Mouse (Mus musculus) kidney, embryonic 15.5 days (tissue): ENCODE data around the gene Grin2b. TPM values are rescaled to one million over a fixed set of nuclear protein-coding genes. Genes with fewer than 3 reads are reported as not detected.

Source experiments
- ATAC-seq: fragments of 200-750 bp; cut with Nextera tagmentation; replicated peaks from 2 replicates; pipeline ENCODE4 v1.8.0; 2017; ENCODE audit warnings: moderate TSS enrichment; ENCODE audit not compliant: low FRiP score
- H3K27ac ChIP-seq: fragments of 300-500 bp; sonication (generic); 2 replicates; pipeline ENCODE4 v1.5.1; 2015; ENCODE audit warnings: mild to moderate bottlenecking, inconsistent platforms
- H3K27me3 ChIP-seq: fragments of 300-500 bp; sonication (generic); 2 replicates; pipeline ENCODE4 v1.6.1; 2015; ENCODE audit warnings: inconsistent platforms
- H3K36me3 ChIP-seq: fragments of 300-500 bp; sonication (generic); 2 replicates; pipeline ENCODE4 v1.6.1; 2015; ENCODE audit warnings: inconsistent platforms
- H3K4me1 ChIP-seq: fragments of 300-500 bp; sonication (generic); 2 replicates; pipeline ENCODE4 v1.6.1; 2015; ENCODE audit warnings: inconsistent platforms
- H3K4me2 ChIP-seq: fragments of 300-500 bp; sonication (generic); 2 replicates; pipeline ENCODE4 v1.6.1; 2015; ENCODE audit warnings: moderate library complexity, mild to moderate bottlenecking, inconsistent platforms
- H3K4me3 ChIP-seq: fragments of 300-500 bp; sonication (generic); replicated peaks from 2 replicates; pipeline ENCODE4 v1.5.1; 2015; ENCODE audit warnings: mild to moderate bottlenecking, inconsistent platforms
- H3K9ac ChIP-seq: fragments of 300-500 bp; sonication (generic); 2 replicates; pipeline ENCODE4 v1.6.1; 2015; ENCODE audit warnings: mild to moderate bottlenecking, inconsistent platforms
- H3K9me3 ChIP-seq: fragments of 300-500 bp; sonication (generic); replicated peaks from 2 replicates; pipeline ENCODE4 v1.6.1; 2016; ENCODE audit warnings: inconsistent platforms
- WGBS: fragments of 180-500 bp; shearing (Covaris S2); methylation state at CpG from one replicate; pipeline ENCODE4 v1.1.7; 2015; ENCODE audit warnings: mixed read lengths; 5-methylcytosine and 5-hydroxymethylcytosine counted together
- polyA plus RNA-seq: library from polyadenylated mRNA; unstranded; fragments of >200 nt; fragmentation: Nextera tagmentation; extraction: Ambion mirVana; gene quantifications from 2 replicates; pipeline ENCODE4 v1.2.1, GENCODE M21; 2015

Gene Grin2b
- polyA plus RNA-seq, 1 experiment from 2014 or later: 0.08 TPM

- Histone ChIP-seq H3K4me3 (no peak overlapping the region), H3K9me3 (no peaks in the 10 kb centered on the region), H3K27me3 (no peaks in the 10 kb centered on the region), H3K36me3 (no peaks in the 10 kb centered on the region), H3K9ac (no peak overlapping the region), H3K27ac (no peak overlapping the region), H3K4me2 (no peak overlapping the region), H3K4me1 (no peaks in the 10 kb centered on the region)
- ATAC-seq: no peak
- WGBS: 61% methylated on average over 17 of the region's 17 CpGs
Observed at GRCm38 (mm10) chr6:136079991-136080734, 93.1 kb downstream of the Grin2b start.

GRCm38 (mm10) chr6:136072326-136073054 is 100.8 kb downstream of the Grin2b start:
- Histone ChIP-seq H3K27me3 (no peaks in the 10 kb centered on the region), H3K9ac (no peak overlapping the region), H3K36me3 (no peaks in the 10 kb centered on the region), H3K4me2 (no peak overlapping the region), H3K4me3 (no peak overlapping the region), H3K9me3 (no peaks in the 10 kb centered on the region), H3K27ac (no peak overlapping the region), H3K4me1 (no peaks in the 10 kb centered on the region)
- WGBS: 91% methylated on average over 13 of the region's 13 CpGs
- no peak for ATAC-seq

DNA sequence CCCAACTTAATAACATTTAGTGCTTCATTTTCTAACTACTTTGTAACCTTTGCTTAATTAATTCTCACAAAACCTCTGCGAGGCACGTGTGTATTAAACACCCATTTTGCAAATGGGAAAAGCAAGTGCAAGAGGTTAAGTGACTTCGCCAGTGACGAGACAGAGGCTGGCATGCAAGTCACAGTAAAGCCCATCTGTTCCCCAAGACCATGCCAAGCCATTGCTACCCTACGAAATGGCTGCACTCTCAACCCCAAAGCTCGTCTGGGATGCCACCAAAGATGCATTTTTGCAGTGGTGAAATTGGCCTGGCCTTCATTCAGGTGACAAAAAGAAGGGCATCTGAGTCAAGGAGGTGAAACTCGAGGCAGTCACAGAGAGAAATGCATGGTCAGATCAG is 103.2 kb downstream of the Grin2b start:
- WGBS: 87% methylated on average over 7 of the region's 7 CpGs
- Histone ChIP-seq H3K27me3 (no peaks in the 10 kb centered on the region), H3K9me3 (no peaks in the 10 kb centered on the region), H3K36me3 (no peaks in the 10 kb centered on the region), H3K4me3 (no peak overlapping the region), H3K9ac (no peak overlapping the region), H3K4me1 (no peaks in the 10 kb centered on the region), H3K27ac (no peak overlapping the region), H3K4me2 (no peak overlapping the region)
- ATAC-seq: no peak

DNA sequence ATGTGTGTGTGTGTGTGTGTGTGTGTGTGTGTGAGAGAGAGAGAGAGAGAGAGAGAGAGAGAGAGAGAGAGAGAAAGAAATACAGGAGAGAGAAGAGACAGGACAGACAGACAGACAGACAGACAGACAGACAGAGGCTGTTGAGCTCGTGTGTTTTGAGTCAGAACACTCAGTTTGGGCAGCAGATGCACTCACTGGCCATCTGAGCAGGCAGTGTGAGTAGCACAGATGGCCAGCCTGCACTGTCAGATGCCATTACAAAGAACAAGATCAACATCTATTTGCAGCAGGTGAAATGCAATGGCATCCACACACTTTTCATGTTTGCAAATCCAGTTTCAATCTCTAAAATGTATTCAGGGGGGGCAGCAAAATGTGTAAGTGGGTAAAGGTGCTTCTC is 120.0 kb downstream of the Grin2b start:
- H3K4me1 ChIP-seq: no peaks in the 10 kb centered on the region
- H3K4me3 ChIP-seq: no peak overlapping the region
- H3K9me3 ChIP-seq: no peaks in the 10 kb centered on the region
- no peak overlapping the region for H3K9ac ChIP-seq
- 47% methylated on average over 1 of the region's 1 CpGs for WGBS
- no peak overlapping the region for H3K27ac ChIP-seq
- ATAC-seq: no peak
- no peak overlapping the region for H3K4me2 ChIP-seq
- H3K36me3 ChIP-seq: no peaks in the 10 kb centered on the region
- no peaks in the 10 kb centered on the region for H3K27me3 ChIP-seq

DNA sequence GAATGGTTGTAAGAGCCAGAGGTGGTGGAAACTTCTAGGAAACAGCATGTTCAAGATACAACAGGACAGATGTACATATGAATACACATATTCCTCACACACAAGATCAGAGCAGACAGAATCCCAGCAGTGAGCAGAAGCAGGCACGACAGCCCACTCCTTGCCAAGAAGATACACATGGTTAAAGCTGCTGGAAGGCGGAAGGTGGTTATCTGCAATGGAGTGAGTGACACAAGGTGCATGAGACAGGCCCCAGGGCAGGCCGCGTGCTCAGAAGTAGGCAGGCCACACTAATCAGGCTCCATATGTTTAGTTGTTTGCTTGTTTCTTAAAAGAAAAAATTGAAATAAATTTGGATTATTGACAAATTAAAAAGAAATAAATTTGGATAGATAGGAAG is 123.0 kb downstream of the Grin2b start:
- no peak for ATAC-seq
- Histone ChIP-seq H3K9ac (no peak overlapping the region), H3K27ac (no peak overlapping the region), H3K4me1 (no peaks in the 10 kb centered on the region), H3K9me3 (no peaks in the 10 kb centered on the region), H3K4me3 (no peak overlapping the region), H3K27me3 (no peaks in the 10 kb centered on the region), H3K4me2 (no peak overlapping the region), H3K36me3 (no peaks in the 10 kb centered on the region)
- WGBS: 93% methylated on average over 4 of the region's 4 CpGs

- no peaks in the 10 kb centered on the region for H3K4me1 ChIP-seq
- no peak for ATAC-seq
- no peak overlapping the region for H3K27ac ChIP-seq
- no peak overlapping the region for H3K4me2 ChIP-seq
- 88% methylated on average over 2 of the region's 2 CpGs for WGBS
- no peaks in the 10 kb centered on the region for H3K9me3 ChIP-seq
- no peak overlapping the region for H3K4me3 ChIP-seq
- no peak overlapping the region for H3K9ac ChIP-seq
- no peaks in the 10 kb centered on the region for H3K27me3 ChIP-seq
- no peaks in the 10 kb centered on the region for H3K36me3 ChIP-seq
Observed at GRCm38 (mm10) chr6:136048084-136048483, 125.2 kb downstream of the Grin2b start.

- no peak overlapping the region for H3K9ac ChIP-seq
- 80% methylated on average over 7 of the region's 7 CpGs for WGBS
- H3K27me3 ChIP-seq: no peaks in the 10 kb centered on the region
- H3K9me3 ChIP-seq: no peaks in the 10 kb centered on the region
- H3K27ac ChIP-seq: no peak overlapping the region
- no peak overlapping the region for H3K4me2 ChIP-seq
- no peak overlapping the region for H3K4me3 ChIP-seq
- H3K4me1 ChIP-seq: no peaks in the 10 kb centered on the region
- no peak for ATAC-seq
- no peaks in the 10 kb centered on the region for H3K36me3 ChIP-seq
Observed at GRCm38 (mm10) chr6:136046091-136046490, 127.2 kb downstream of the Grin2b start.

DNA sequence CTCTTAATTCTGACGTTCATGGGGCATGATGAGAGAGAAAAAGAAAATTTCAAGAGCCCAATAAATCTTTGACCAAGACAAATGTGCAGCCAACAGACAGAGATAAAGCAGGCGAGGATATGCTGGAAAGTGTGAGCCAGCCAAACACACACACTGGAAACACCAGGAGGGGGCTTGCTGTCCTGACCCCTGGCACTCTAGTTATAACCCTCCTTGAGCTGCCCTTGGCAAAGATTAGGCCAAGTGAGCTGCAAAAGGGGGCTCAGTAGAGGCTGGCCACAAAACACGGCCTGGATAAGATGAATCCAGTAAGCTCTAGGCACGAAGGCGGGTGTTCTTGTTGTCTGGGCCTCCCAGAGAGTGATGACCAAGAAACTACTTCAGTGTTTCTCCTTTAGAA is 128.8 kb downstream of the Grin2b start:
- no peak overlapping the region for H3K27ac ChIP-seq
- no peaks in the 10 kb centered on the region for H3K36me3 ChIP-seq
- H3K9ac ChIP-seq: no peak overlapping the region
- 75% methylated on average over 5 of the region's 5 CpGs for WGBS
- H3K4me3 ChIP-seq: no peak overlapping the region
- no peaks in the 10 kb centered on the region for H3K27me3 ChIP-seq
- H3K9me3 ChIP-seq: no peaks in the 10 kb centered on the region
- H3K4me1 ChIP-seq: no peaks in the 10 kb centered on the region
- no peak for ATAC-seq
- no peak overlapping the region for H3K4me2 ChIP-seq

DNA sequence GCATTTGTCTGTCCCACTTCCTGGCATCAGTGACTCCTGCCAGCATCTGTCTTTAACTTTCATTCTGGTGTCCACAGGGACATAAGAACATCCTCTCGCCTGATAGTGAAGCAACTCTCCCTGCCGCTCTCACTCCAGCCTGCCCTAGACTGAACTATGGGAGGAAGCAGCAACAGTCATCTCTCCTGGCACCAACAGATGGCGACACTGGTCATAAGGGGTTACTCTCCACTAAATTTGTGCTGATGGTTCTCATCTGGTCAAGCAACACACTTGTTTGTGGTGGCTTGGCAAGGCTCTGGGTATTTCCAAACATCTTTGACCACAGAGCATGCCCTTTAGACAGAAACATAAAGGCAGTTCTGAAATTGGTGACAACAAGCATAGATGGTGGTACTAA is 130.9 kb downstream of the Grin2b start:
- ATAC-seq: no peak
- Histone ChIP-seq H3K4me2 (no peak overlapping the region), H3K9me3 (no peaks in the 10 kb centered on the region), H3K4me1 (no peaks in the 10 kb centered on the region), H3K27me3 (no peaks in the 10 kb centered on the region), H3K27ac (no peak overlapping the region), H3K36me3 (no peaks in the 10 kb centered on the region), H3K4me3 (no peak overlapping the region), H3K9ac (no peak overlapping the region)
- 88% methylated on average over 3 of the region's 3 CpGs for WGBS

DNA sequence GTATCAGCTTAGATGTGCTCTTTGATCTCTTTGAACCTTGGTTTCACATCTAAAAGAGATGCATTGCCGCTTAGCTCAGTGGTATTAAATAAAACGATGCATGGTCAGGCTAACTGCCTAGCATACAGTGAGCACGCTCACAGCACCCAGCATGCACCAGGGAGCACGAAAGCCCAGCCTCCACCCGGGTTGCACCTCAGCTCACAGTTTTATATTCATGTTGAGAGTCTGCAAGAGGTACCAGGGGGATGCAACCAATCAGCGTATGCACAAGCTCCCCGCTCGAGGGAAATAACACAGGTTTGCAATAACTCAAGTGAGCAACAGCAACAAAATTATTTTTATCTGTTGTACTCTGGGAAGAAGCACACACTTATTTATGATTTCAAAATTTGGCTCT is 131.5 kb downstream of the Grin2b start:
- Histone ChIP-seq H3K36me3 (no peaks in the 10 kb centered on the region), H3K4me2 (no peak overlapping the region), H3K27me3 (no peaks in the 10 kb centered on the region), H3K4me3 (no peak overlapping the region), H3K27ac (no peak overlapping the region), H3K4me1 (no peaks in the 10 kb centered on the region), H3K9ac (no peak overlapping the region), H3K9me3 (no peaks in the 10 kb centered on the region)
- ATAC-seq: no peak
- 81% methylated on average over 8 of the region's 8 CpGs for WGBS

- Histone ChIP-seq H3K36me3 (no peaks in the 10 kb centered on the region), H3K27ac (no peak overlapping the region), H3K9ac (no peak overlapping the region), H3K4me3 (no peak overlapping the region), H3K4me1 (no peaks in the 10 kb centered on the region), H3K9me3 (no peaks in the 10 kb centered on the region), H3K4me2 (no peak overlapping the region), H3K27me3 (no peaks in the 10 kb centered on the region)
- ATAC-seq: no peak
- WGBS: 62% methylated on average over 3 of the region's 3 CpGs
Observed at GRCm38 (mm10) chr6:136040931-136041330, 132.4 kb downstream of the Grin2b start.

GRCm38 (mm10) chr6:136029235-136029939 is 143.9 kb downstream of the Grin2b start:
- Histone ChIP-seq H3K27ac (no peak overlapping the region), H3K4me2 (no peak overlapping the region), H3K4me1 (no peaks in the 10 kb centered on the region), H3K9me3 (no peaks in the 10 kb centered on the region; the same call in 1 of the 2 replicates), H3K4me3 (no peak overlapping the region), H3K27me3 (no peaks in the 10 kb centered on the region), H3K9ac (no peak overlapping the region), H3K36me3 (no peaks in the 10 kb centered on the region)
- ATAC-seq: no peak
- WGBS: 78% methylated on average over 4 of the region's 4 CpGs
